Mouse (Mus musculus) layer of hippocampus, adult 18-20 months (tissue): ENCODE results near the gene Mad1l1. TPM values are rescaled to one million over a fixed set of nuclear protein-coding genes. Genes with fewer than 3 reads are reported as not detected.

Experiments used
- DNase-seq, 2 experiments: peaks; one replicate each; pipeline ENCODE4 v3.0.0; 2022; ENCODE audit warnings: low spot score in 2 of 2
- total RNA-seq, 2 experiments: library from RNA; stranded (reverse); gene quantifications; 2 replicates each; pipeline ENCODE4 v1.2.3; 2021

Gene Mad1l1
- total RNA-seq, 2 experiments from 2014 or later = 14.1 to 16.9 TPM

GRCm38 (mm10) chr5:140064521-140064920, 256.8 kb downstream of the Mad1l1 start:
- no peak for DNase-seq

DNA sequence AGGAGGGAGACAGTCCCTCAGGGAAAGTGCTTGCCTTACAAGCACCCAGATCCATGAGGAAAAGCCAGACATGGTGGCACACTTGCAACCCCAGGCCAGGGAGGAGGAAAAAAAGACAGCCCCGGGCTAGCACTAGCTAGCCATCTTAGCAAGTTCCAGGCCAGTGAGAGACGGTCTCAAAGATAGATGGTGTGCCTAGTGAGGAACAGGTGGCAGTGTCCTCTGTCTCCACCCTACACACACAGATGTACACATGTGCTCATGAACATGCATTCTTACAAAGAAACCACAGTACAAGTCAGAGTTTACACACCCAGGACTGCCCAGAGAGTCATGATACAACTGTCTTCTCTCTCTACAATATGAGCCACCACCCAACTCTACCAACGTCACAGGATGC, 258.5 kb downstream of the Mad1l1 start:
- DNase-seq = no peak

DNA sequence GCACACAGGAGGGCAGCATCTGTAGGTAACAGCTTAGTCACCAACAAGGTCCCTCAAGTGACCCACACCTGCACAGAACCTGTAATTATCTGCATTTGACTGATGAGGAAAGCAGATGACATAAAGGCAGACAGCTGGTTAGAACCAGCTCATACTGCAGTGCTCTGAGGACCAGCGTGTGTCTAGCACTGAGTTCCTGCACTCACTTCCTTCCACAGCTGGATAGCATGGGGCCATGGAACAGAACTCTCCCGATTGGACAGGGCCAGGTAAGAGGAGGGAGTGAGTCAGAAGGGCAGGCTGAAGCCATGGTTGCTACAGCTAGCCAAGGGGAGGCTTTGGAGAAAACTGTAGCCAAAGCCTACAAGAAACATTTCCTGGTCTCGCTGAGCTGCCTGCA, 259.0 kb downstream of the Mad1l1 start:
- no peak for DNase-seq

GRCm38 (mm10) chr5:140061296-140061879, 260.0 kb downstream of the Mad1l1 start:
- DNase-seq = peak; percentile 70 to 79

DNA sequence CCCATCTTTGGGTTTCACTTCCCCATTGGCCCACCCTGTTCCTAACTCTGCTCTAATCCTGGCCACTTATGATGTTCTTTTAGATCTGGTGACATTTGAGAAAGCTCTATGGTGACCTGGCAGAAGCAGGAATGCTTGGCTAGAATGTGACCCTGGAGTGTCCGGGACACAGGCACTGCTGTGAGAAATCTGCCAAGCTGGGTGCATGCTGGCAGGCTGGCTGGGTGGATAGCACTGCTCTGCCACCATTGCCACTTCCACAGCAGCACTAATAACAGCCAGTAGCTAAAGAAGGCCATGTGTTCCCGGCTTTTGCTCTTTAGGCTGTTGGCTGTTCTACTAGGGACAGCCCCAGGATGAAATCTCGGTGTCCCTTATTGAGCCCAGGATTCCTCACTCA, 265.1 kb downstream of the Mad1l1 start:
- DNase-seq = no peak

- no peak for DNase-seq
Observed at GRCm38 (mm10) chr5:140055431-140055830, 265.9 kb downstream of the Mad1l1 start.

DNA sequence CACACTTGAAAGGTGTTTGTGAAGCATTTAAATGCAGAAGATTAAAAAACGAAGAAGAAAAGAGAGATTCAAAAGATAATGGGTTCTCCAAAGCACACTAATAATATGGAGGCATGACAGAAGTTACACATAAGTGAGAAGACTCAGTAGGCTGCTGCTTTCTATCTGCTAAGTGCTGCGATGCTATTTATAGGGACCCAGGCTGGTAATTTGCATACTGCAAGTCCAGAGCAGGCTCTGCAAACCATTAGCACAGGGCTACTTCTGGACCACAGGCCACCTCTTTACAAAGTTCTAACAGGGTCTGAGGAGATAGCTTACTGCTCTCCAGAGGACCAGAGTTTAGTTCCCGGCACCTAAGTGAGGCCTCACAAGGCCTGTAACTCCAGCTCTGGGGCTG, 267.7 kb downstream of the Mad1l1 start:
- no peak for DNase-seq

- DNase-seq = no peak
Observed at GRCm38 (mm10) chr5:140052405-140052804, 268.9 kb downstream of the Mad1l1 start.

DNA sequence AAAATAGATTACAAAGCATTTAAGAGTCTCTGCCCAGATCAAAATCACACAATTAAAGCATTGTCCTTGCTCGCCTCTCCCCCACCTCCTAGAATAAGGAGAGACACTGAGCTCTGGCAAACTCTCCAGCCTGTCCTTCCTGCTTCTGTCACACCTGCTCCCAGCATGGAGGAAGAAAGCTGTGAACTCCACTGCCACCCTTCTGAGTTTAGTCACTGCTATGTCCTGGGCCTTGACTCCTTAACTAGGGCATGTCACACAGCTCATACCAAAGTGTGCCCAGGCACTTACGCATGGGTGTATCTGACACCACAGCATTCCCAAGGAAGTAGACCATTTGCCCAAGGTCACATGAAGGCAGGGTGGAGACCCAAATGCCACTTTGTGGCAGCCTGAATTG, 275.9 kb downstream of the Mad1l1 start:
- DNase-seq = no peak

DNA sequence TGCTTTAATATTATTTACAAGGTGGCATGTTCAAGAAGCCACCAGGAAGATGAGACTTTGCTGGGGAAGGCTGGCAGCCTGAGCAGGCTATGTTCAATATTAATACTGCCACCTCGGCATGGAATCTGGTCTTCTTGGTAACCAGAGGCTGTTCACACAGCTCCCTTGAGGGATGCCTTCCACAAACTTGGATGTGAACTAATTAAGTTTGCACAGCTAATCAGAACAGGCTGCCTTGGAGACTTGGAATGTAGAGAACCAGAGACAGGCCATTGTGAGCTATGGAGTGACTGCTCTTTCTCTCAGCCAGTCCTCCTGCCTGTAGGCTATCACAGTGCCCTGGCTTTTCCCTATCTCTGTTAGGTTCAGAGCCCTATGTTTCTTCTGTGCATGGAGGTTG, 278.4 kb downstream of the Mad1l1 start:
- no peak for DNase-seq

DNA sequence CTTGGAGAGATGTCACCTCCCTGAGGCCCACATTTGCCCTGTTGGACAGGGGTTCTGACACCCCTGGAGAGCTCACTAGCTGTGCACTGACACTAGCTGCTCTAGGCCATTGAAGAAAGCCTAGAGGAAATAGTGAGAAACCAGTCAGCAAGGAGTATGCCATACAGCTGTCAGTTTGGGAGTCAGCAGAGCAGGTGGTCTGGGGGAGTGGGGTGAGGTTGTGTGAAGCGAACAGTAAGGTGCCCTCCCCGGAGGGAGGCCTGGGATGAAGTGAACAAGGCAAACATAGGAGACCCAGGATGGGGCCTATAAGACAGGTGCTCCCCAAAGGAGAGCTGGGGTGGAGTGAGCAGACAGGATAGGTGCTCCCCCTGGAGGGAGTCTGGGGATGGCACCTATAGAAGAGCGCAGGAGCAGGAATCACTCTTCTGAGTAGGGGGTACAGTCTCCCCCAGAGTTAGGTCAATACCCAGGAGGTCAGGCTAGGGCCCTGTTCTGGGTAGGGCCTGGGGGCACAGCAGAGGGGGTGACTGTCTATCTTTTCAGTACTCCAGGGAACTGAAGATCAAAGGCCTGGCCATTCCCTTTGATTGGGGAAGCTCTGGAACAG, 279.2 kb downstream of the Mad1l1 start:
- peak in 1 of 2 experiments; percentile 35 for DNase-seq

DNA sequence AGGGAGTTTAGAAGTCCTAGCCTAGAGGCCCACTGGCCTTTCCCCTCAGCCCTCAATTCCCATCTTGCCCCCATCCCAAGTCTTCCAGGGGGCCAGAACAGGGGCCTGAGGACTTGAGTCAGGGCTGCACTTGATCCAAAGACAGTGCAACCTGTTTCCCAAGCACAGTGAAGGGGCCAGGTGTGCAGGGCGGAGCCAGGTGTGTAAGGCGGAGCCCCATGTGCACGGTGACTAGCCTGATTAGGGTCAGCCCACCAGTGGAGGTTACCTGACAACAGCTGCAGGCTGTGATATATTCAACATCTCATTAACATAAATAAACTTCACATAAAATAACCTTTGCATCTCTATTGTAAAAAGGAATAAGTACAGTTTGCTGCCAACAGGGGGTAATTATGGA, 280.3 kb downstream of the Mad1l1 start:
- no peak for DNase-seq

DNA sequence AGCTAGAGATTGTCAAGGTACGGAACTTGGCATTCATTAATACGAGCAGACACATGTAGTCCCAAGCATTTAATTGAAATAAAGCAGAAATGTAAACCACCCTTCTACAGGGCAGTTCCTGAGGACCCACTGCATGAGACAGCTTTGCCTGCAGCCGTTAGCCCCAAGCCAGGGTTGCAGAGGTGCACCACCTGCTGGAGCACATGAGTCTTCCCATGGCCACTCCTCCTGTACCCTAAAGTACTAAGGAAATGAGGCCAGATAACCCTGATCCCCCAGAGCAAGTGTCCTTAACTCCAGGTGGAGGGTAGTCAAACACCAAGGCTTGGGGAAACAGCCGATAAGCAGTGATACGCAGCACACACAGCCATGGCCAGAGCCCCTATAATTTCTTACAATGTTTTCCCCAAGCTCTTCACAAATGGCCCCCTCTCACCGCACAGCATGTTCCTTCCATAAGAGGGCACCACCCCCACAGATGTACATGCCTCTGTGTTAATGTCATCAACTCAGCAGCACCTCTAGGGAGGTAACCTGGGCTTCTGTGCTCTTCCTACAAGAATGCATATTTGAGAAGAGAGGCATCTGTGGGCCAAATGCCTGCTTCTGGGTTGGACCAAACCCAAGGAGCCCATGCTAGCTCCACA, 283.6 kb downstream of the Mad1l1 start:
- no peak for DNase-seq

GRCm38 (mm10) chr5:140035641-140036040, 285.7 kb downstream of the Mad1l1 start:
- no peak for DNase-seq

GRCm38 (mm10) chr5:140035025-140035330, 286.4 kb downstream of the Mad1l1 start:
- no peak for DNase-seq

DNA sequence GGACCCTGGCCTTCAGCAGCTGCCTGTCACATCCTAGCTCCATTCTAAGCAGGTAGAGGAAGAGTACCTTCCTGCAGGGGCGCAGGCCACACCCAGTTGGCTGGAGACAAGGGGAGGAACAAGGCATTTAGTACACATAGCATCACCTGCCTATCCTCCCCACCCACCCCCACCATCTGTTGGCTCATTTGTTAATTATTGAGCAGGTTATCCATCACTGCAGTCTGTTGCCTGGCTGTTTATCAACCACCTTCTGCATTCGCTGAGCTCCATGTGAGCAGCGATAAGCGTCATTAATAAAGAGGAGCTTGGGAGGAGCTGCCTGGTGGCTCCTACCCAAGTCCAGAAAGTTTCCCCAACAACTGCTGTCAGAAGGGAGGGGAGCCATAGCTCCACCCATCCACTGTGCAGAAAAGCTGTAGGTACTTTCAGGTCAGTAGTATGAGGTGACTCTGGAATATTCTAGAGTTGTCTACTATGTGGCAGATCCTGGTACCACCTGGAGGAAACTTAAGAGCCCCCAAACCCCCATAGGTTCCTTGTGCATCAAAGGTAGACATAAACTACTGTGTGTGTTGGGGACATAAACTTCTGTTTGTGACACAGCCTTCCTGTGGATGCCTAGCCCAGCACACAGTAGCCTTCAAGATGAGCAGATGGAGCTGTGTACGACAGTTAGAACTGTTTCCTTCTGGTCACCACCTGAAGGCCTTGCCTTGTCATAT, 286.9 kb downstream of the Mad1l1 start:
- DNase-seq = no peak

GRCm38 (mm10) chr5:140026366-140026765, 295.0 kb downstream of the Mad1l1 start:
- no peak for DNase-seq

DNA sequence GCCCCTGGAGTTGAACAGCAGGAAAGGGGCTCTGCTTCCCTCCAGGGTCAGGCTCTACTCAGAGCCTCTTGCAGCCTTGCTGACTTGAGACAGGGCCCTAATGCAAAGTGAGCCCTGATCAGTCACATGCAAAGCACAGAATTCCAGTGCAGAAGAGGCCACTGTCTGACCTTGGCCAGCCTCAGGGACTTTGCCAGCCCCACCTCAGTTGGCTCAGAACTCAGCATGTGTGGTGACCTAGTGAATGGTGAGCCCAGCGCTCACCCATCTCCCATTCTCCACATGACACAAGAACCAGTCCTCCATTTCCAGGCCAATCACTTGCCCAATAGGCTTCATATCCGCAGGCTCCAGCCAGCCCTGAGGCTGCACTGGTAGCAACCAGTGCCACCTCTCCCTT, 296.1 kb downstream of the Mad1l1 start:
- DNase-seq = no peak

DNA sequence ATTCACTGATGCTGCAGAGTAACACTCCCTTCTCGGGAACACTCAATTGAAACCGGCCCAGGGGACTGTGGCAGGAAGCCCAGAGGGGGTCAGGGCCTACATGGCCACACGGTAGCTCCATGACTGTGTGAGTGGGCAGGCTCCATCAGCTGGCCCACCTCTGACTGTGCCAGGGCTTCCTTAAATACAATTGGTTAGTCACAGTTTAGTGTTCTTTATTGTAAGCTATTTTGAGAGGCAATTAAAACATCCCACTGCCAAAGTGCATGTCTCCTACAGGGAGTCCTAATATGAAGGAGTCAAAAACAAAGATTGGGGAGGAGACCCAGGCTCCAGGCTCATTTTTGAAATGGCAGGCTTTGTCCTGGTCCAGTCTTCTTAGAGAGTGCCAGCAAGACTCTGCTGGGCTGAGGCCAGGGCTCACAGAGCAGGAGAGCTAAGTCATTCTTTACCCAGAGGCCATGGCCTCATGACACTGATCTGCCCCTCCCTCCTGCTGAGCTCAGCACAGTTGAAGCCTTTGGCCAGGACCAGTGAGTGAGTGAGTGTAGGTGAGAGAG, 297.3 kb downstream of the Mad1l1 start:
- DNase-seq = peak; percentile 11 to 44

- DNase-seq = no peak
Observed at GRCm38 (mm10) chr5:140022861-140023260, 298.5 kb downstream of the Mad1l1 start.

GRCm38 (mm10) chr5:140021755-140022154, 299.6 kb downstream of the Mad1l1 start:
- DNase-seq = peak; percentile 25 to 69

GRCm38 (mm10) chr5:140019616-140020015, 301.7 kb downstream of the Mad1l1 start:
- DNase-seq = no peak
